Mouse (Mus musculus) regulatory T cell (primary cell): ENCODE data around the gene Rnaseh2c.

ENCODE experiments used
- in situ Hi-C: fragments of 300-600 bp; cut with MboI, MseI; formaldehyde crosslinking; loops from one replicate; pipeline ENCODE4 v1.15.1; 2025; ENCODE audit warnings: high pct_unique_total_duplicates

Gene Rnaseh2c

GRCm38 (mm10) chr19:5629907-5630306 lies 28.2 kb downstream of the Rnaseh2c start:
- in situ Hi-C loops, result no loop called here

DNA sequence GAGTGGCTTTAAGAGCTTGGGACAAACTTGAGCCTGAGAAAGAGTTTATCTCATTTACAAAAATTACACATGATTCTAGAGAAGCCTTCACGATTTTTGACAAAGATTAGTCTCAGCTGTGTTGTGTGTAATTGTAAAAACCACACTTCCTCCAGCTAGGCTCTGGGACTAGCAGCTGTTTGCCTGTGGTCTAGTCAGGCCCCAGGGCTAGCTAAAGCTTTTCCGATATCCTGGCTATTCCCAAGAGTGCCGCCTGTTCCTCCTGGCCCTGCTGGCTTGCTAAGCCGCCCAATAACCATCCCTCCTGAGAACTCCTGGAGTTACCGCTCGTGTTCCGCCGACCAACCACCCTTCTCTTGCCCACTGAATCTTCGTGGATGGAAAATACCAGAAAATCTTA lies 30.4 kb downstream of the Rnaseh2c start:
- in situ Hi-C loops, result no loop called here

DNA sequence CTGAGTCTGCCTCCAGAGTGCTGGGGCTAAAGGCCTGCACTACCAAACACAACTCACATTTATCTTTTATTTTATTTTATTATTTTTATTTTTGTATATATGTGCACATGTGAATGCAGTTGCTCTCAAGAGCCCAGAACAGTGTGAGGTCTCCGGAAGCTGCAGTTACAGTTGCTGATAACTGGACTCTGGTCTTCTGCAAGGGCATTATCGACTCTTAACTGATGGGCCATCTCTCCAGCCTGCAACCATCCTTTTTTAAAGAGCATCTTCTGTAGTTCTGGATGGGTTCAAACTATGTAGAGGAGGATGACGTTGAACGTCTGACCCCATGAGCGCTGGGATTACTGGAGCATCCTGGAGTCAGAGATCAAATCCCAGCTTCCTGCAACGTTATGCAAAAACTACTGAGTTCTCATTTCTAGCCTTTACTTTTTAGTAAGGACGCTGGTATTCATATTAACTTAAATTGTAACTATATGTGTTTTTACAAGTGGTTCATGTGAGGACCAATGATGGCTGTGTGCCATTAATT lies 34.4 kb downstream of the Rnaseh2c start:
- in situ Hi-C loops, result no loop called here

DNA sequence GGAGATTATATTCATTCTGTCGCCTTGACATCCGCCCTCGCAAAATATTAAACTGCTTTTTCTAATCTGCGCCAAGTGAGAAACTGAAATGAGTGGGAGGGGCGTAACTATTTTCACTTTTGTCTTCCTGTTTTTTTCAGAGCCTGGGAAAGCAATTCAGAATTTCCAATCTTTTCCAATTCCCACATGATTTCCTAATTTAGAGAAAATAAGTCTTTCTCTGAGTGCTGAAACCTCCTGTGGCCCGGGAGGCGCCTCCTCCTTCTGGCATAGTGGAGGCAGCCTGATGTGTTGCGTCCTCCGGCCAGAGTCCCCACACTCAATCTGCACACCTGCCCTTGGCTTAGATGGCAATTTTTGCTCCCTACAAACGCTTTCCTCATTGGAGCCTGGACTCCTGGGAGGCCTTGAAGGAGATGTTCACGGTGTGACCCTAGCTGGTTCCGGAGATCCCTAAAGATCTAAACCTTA lies 34.9 kb downstream of the Rnaseh2c start:
- in situ Hi-C loops, result no loop called here

- in situ Hi-C loops, result no loop called here
These were observed 35.7 kb downstream of the Rnaseh2c start, which contains the start of gene Rela for GRCm38 (mm10) chr19:5637069-5638047. Gene Rela (plus strand): TSS chr19:5637483.

DNA sequence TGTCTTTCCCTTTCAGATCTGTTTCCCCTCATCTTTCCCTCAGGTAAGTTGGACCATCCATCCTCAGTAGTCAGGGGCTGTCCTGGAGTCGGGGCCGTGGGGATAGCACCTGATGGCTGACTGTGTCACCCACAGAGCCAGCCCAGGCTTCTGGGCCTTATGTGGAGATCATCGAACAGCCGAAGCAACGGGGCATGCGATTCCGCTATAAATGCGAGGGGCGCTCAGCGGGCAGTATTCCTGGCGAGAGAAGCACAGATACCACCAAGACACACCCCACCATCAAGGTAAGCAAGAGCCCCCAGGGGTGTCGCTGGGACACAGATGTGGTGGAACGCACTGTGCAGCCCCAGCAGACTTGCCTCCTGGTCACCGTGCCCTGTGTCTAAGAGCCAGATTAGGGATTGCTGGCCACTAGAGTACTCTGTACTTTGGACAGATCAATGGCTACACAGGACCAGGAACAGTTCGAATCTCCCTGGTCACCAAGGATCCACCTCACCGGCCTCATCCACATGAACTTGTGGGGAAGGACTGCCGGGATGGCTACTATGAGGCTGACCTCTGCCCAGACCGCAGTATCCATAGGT lies 36.8 kb downstream of the Rnaseh2c start:
- in situ Hi-C loops, result no loop called here

- in situ Hi-C loops, result loop anchor here (10.0 kb wide), 1 partner anchor 1314 kb away; no protein-coding TSS in a partner anchor
These were observed 38.7 kb downstream of the Rnaseh2c start for GRCm38 (mm10) chr19:5640339-5640738.

DNA sequence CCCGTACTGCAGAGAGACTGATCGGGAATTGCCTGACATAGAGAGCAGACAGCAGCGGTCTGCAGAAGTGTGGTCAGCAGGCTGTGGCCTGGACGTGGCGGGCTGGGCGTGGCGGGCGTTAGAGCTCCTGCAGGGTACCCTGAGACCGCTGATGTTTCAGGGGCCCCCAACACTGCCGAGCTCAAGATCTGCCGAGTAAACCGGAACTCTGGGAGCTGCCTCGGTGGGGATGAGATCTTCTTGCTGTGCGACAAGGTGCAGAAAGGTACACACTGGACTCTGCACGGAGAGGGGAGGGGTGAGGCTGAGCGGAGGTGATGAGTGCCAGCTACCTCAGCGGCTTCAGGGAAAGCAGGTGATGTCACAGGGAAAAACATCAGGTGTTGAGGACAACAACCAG lies 39.3 kb downstream of the Rnaseh2c start:
- in situ Hi-C loops, result loop anchor here (10.0 kb wide), 1 partner anchor 1314 kb away; no protein-coding TSS in a partner anchor

GRCm38 (mm10) chr19:5641641-5642040 lies 40.0 kb downstream of the Rnaseh2c start:
- in situ Hi-C loops, result loop anchor here (10.0 kb wide), 1 partner anchor 1313 kb away; no protein-coding TSS in a partner anchor

- in situ Hi-C loops, result loop anchor here (10.0 kb wide), 1 partner anchor 1310 kb away; no protein-coding TSS in a partner anchor
These were observed 43.6 kb downstream of the Rnaseh2c start for GRCm38 (mm10) chr19:5645280-5645679.

DNA sequence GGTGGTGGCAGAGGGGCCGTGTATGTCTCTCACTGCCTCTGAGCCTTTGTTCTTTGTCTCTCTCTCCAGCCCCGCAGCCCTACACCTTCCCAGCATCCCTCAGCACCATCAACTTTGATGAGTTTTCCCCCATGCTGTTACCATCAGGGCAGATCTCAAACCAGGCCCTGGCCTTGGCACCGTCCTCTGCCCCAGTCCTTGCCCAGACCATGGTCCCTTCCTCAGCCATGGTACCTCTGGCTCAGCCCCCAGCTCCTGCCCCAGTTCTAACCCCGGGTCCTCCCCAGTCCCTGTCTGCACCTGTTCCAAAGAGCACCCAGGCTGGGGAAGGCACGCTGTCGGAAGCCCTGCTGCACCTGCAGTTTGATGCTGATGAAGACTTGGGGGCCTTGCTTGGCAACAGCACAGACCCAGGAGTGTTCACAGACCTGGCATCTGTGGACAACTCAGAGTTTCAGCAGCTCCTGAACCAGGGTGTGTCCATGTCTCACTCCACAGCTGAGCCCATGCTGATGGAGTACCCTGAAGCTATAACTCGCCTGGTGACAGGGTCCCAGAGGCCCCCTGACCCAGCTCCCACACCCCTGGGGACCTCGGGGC lies 45.2 kb downstream of the Rnaseh2c start:
- in situ Hi-C loops, result loop anchor here (10.0 kb wide), 1 partner anchor 1308 kb away; no protein-coding TSS in a partner anchor

DNA sequence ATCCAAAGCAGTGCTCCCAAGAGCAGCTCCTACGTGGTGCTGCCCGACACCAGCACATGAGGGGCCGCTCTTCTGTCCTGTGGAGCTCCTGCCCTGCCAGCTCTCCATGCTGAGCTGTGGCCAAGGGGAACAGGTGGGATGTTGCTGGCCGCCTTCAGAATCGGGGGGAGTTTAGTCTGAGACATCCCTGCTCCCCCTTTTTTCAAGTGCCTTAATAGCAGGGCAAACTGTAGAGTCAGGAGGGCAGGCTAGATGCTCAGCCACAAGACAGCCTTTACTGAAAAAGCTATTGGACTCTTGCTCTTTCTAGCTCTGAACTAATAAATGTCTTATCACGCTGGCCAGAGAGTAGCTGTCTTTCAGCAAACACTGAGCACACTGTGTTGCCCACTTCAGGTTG lies 46.1 kb downstream of the Rnaseh2c start:
- in situ Hi-C loops, result loop anchor here (10.0 kb wide), 1 partner anchor 1307 kb away; no protein-coding TSS in a partner anchor

- in situ Hi-C loops, result loop anchor here (10.0 kb wide), 1 partner anchor 1306 kb away; no protein-coding TSS in a partner anchor
These were observed 47.0 kb downstream of the Rnaseh2c start for GRCm38 (mm10) chr19:5648401-5649297.

- in situ Hi-C loops, result loop anchor here (10.0 kb wide), 1 partner anchor 1305 kb away; no protein-coding TSS in a partner anchor
These were observed 47.6 kb downstream of the Rnaseh2c start for GRCm38 (mm10) chr19:5649298-5649741.

- in situ Hi-C loops, result no loop called here
These were observed 50.0 kb downstream of the Rnaseh2c start for GRCm38 (mm10) chr19:5651502-5652274.

GRCm38 (mm10) chr19:5652570-5652969 lies 50.9 kb downstream of the Rnaseh2c start:
- in situ Hi-C loops, result no loop called here

GRCm38 (mm10) chr19:5653969-5654719 lies 52.5 kb downstream of the Rnaseh2c start:
- in situ Hi-C loops, result no loop called here

- in situ Hi-C loops, result no loop called here
These were observed 53.1 kb downstream of the Rnaseh2c start for GRCm38 (mm10) chr19:5654720-5655298.
